Mouse (Mus musculus): ENCODE measurements around the gene Txndc8.
A peak's percentile ranks its signal among the peaks of the same experiment; 100 is the strongest.

Txndc8 gene

DNA sequence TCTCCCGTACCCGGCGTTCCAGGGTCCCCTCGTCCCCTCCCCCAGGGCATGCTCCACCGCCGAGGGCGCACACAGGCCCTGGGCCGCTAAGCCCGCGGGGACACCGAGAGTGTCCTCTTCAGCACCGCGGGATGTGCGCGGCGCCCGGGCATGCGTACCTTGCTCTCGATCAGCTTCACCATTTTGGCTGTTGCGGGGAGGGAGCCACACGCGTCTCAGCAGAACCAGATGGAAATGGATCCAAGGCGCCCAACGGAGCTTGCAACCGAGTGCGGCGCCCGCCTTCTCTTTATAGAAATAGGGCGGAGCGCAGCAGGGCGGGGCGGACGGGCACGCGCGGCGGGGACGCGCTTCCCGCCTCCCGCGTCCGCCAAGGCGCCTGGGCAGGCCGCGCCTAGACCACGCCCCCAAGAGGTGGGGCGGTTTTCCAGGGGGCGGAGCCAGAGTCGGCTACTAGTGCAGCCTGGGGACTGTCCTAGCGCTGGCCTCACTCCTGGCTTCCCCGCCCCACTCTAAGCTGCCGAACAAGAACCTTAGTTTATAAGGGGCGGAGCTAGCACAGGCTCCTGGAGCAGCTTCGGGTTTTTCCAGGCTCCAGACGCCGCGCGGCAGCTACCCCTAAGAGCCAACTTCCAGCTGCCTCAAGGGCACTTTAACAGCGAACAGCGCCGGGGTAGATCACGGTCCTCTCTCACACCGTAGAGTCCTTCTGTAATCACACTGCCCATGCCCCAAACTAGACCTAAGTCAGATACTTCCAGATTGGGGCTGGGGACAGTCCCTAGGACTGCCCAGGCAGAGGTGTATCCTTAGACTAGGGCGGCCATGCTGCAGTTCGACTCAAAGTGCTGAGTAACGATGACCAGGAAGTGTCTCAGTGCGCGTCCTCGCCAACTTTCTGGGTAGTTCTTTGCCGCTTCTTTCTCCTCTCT lies 52.6 kb downstream of the Txndc8 start, which contains the start of gene Txn1:
Gene Txn1, minus strand, starts transcription at position 383 of the 932 bp plus-strand sequence.
- peak; percentile 96 for DNase-seq (ENCODE audit: low read depth, low spot score)

DNA sequence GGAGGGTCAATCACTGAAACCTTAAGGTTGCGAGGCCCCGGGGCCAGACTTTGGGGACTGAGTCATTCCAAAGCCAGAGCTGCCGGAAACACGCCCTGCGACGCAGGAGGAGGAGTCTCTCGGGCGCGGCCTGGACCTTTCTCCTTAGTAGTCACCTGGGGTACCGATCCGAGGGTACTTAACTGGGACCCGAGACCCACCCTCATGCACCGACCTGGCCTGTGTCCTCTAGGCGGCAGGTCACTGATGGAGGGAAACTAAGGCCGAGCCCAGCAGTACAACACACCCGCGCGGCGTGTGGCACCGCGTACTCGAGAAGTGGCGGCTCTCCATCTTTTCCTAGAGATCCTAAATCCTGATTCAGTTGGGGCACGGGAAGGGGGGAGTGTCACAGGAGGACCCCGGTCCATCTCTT lies 53.4 kb downstream of the Txndc8 start:
- DNase-seq (ENCODE audit: low read depth, low spot score): no peak

DNA sequence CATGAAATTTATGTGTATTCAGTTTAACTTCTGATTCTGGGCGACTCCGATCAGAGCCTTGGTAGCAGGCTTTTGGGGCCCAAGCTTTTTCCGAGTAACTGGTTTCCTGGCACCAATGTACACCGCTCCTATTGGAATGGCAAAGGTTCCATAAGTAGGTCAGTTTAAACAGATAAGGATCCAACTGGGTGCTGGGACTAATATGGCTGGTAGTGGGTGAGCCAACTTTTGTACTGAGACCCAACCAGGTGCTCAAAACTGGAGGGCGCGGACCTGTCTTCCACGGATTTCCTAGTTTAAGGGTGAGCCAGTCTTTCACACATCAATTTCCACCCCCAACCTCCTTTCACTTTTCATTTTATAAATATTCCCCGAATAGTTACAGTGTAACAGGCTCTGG lies 53.9 kb downstream of the Txndc8 start:
- DNase-seq (ENCODE audit: low read depth, low spot score): no peak

DNA sequence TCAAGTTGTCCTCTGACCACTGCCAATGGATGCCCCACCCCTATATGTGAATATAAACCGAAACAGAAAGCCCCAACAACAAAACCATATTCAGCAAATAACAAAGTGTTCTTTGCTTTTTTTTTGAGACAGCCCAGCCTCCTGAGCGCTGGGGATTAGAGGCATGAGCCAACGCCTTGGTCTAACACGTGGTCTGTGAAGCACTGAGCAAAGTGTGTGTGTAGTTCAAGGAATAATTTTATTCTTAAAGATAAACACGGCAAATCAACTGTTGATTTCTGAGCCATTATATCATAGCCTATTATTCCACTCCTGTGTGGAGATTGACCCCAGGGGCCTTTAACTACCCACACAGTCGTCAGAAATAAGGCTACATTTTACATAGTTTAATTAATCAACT lies 54.3 kb downstream of the Txndc8 start:
- DNase-seq (ENCODE audit: low read depth, low spot score): no peak

DNA sequence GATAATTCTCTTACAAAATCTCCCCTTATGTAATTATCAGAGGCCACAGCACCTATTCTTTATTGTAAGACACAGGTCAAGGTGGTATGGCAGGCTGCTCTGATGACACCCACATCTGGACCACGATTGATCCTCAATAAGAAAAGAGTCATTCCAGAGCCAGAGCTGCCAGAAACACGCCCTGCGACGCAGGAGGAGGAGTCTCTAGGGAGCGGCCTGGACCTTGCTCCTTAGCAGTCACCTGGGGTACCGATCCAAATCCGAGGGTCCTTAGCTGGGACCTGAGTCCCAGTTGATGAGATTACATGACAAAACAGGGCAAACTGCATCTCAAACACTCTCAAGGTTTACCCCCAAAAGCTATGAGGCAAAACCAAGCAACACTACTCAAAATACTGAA lies 55.1 kb downstream of the Txndc8 start:
- DNase-seq (ENCODE audit: low read depth, low spot score): no peak

DNA sequence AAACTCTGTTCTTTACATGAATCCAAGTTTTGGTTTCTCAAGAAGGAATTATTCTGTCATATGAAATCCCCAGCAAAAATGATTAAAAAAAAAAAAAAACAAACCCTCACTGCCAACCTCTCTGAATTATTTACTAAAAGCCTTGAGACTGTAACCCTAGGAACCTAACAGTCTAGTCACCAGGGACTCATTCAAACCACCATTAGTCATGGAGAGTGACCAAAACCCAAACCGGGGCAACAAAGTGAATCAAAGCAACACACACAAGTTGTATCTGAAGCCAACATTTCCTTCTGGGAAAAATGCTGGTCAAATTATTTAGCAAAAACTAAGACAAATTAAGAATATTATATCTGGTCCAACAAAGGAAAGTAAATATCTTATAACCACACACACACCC lies 56.0 kb downstream of the Txndc8 start:
- DNase-seq (ENCODE audit: low read depth, low spot score): no peak

DNA sequence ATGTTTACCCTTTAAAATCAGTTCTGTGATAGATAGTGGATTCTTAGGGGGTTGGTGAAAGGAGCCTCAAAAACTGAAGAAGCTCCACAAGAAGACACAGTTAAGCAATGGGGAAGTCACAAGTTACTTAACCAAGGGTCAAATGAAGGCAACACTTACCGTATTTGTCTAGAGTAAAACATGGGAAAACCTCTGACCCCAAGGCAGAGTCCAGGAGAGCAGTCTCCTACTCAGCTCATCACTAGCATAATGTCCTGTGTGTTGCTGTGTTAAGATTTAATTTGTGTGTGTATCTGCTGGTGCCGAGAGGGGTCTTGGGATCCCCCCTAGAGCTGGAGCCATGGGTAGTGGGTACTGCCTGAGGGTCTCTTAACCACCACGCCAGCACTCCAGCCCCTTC lies 56.5 kb downstream of the Txndc8 start:
- no peak for DNase-seq (ENCODE audit: low read depth, low spot score)

DNA sequence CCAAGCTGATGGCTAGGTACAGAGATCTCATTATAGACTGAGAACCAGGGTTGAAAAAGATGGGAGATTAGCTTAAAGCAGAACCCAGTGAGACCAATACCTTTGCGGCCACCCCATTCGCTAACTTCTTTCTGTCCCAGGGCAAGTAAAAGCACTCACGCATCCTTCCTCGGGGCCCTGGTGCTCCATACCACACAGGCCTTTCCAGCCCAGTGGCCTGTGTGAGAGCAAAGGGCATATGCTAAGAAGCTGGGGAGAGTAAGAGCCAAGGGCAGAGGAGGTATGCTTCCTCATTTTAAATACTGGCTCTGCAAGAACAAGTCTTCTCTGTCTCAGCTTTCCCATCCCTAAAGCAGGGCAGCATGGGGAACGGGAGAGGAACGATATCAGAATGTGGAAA lies 59.1 kb downstream of the Txndc8 start:
- DNase-seq (ENCODE audit: low read depth, low spot score): no peak

DNA sequence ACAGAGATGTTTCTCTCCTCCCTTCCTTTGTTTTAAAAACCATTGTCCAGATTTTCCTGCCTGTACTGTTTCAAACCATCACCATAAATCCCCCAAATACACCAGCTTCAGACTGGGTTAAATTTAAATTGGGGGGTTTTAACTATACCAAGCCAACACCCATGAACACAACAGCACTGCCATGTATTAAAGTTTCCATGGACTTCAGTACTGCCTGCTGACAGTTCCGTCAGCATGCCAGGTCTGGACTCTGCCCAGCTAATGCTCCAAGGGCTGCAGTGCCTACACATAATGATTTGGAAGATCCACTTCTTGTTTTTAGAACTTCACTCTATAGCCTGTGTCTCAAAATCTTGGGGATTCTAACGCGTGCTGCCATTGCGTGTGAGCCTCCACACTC lies 61.4 kb downstream of the Txndc8 start:
- no peak for DNase-seq (ENCODE audit: low read depth, low spot score)

DNA sequence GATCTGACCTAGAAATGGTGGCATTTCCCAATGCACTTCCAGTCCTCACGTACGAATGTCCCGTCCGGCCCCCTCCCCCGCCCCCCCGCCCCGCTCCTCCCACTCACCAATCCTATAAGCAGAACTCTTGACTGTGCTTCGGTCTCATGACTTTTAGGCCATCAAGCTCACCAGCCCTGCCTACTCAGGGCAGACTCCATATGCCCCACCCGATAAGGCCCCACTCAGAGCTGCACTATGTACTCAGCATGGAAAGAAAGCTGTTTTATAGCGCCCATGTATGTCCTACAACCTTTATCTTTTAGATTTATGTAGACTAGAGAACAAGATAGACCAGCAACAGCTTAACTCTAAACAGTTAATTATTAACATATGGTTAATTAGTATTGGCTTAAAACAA lies 61.9 kb downstream of the Txndc8 start:
- no peak for DNase-seq (ENCODE audit: low read depth, low spot score)

DNA sequence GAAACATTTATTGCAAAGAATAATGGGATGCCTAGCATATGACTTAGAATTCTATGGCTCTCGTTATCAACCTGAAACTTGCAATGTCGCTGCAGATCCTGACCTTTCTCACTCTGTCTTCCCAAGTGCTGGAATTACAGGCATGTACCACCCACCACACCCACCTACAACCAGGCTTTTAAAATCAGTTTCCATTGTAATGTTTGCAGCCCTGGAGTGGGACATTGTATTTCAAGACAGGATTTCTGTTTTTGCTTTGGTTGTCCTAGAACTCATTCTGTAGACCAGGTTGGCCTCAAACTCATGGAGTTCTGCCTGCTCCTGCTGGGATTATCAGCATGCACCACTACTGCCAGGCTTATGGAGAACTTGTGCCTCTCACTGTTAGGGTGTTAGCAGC lies 66.0 kb downstream of the Txndc8 start:
- DNase-seq (ENCODE audit: low read depth, low spot score): no peak

DNA sequence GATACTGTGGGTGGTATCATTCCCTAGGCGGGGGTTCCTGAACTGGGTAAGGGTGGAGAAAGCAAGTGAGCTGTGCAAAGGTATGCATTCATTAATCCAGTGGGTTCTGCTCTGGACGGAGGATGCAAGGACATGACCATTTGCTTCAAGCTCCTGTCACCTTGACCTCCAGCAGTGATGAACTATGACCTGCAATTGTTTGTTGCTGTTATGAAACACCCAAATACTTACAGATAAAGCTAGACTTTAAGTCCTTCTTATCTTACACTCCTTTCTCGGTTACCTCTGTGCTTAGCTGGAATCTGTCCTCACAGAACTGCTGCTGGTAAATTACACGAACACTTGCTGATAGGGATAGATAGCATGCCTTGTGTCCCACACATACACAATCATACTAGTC lies 68.3 kb downstream of the Txndc8 start:
- DNase-seq (ENCODE audit: low read depth, low spot score): no peak

DNA sequence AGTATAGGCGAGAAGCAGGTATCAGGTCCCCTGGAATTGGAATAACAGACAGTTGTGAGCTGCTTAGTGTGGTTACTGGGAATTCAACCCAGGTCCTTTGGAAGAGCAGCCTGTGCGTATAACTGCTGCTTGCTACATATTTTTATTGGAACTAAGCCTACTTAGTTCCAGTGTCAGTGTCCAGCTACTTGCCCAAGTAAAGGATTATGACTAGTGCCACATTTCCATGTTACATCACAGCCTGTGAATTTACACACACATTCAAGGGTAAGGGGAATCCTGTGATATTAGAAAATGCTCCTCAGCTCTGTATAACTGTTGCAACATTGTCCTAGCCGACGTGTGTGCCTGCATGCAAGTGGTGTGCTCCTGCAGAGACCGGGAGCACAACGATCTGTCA lies 71.6 kb downstream of the Txndc8 start:
- DNase-seq (ENCODE audit: low read depth, low spot score): no peak

DNA sequence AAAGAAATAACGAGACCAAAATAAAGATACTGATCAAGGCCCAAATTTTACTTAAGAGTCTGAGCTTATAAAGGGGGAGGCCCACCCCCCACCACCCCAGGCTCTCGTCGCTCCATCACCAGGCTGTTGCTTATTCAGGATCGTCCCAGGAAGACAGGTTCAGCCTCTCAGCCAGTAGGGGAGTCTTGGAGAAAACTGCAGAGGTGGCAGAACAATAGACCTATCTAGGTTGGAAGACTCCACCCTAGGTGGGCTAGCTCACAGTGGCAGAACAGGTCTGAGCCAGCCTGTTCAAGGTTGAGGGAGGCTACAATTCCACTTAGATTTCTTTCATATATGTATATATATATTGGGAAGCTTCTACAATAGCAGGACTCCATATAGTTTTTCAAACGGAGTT lies 74.7 kb downstream of the Txndc8 start:
- no peak for DNase-seq (ENCODE audit: low read depth, low spot score)

Data from retina, adult 2 months (tissue).